Mouse (Mus musculus) neural tube, embryonic 12.5 days (tissue): ENCODE data around the gene Sowahc. TPM values are rescaled to one million over a fixed set of nuclear protein-coding genes. Genes with fewer than 3 reads are reported as not detected.

Experiments
- ATAC-seq: fragments of 200-750 bp; cut with Nextera tagmentation; 2 replicates; pipeline ENCODE4 v1.8.0; 2017; ENCODE audit warnings: low read depth, mild to moderate bottlenecking, moderate TSS enrichment, moderate library complexity; ENCODE audit not compliant: low FRiP score
- H3K27ac ChIP-seq: fragments of 300-500 bp; sonication (generic); 2 replicates; pipeline ENCODE4 v1.5.1; 2016
- H3K27me3 ChIP-seq: fragments of 300-500 bp; sonication (generic); replicated peaks from 2 replicates; pipeline ENCODE4 v1.6.1; 2016; ENCODE audit warnings: mild to moderate bottlenecking
- H3K36me3 ChIP-seq: fragments of 300-500 bp; sonication (generic); 2 replicates; pipeline ENCODE4 v1.6.1; 2016; ENCODE audit warnings: mild to moderate bottlenecking
- H3K4me1 ChIP-seq: fragments of 300-500 bp; sonication (generic); 2 replicates; pipeline ENCODE4 v1.6.1; 2016
- H3K4me2 ChIP-seq: fragments of 300-500 bp; sonication (generic); replicated peaks from 2 replicates; pipeline ENCODE4 v1.6.1; 2016; ENCODE audit warnings: mild to moderate bottlenecking
- H3K4me3 ChIP-seq: fragments of 300-500 bp; sonication (generic); 2 replicates; pipeline ENCODE4 v1.5.1; 2016
- H3K9ac ChIP-seq: fragments of 300-500 bp; sonication (generic); 2 replicates; pipeline ENCODE4 v1.6.1; 2016; ENCODE audit warnings: mild to moderate bottlenecking
- H3K9me3 ChIP-seq: fragments of 300-500 bp; sonication (generic); 2 replicates; pipeline ENCODE4 v1.6.1; 2016; ENCODE audit warnings: mild to moderate bottlenecking
- WGBS: fragments of 180-500 bp; shearing (Covaris S2); methylation state at CpG from one replicate; pipeline ENCODE4 v1.1.7; 2016; 5-methylcytosine and 5-hydroxymethylcytosine counted together
- polyA plus RNA-seq: library from polyadenylated mRNA; unstranded; fragments of >200 nt; fragmentation: Nextera tagmentation; extraction: Ambion mirVana; gene quantifications from 2 replicates; pipeline ENCODE4 v1.2.1, GENCODE M21; 2016

Sowahc gene
- polyA plus RNA-seq, 1 experiment from 2014 or later = 17.7 TPM

- Histone ChIP-seq H3K4me1 (no peaks in the 10 kb centered on the region), H3K36me3 (no peaks in the 10 kb centered on the region), H3K27me3 (no peaks in the 10 kb centered on the region), H3K4me2 (no peak overlapping the region), H3K27ac (no peak overlapping the region), H3K4me3 (no peak overlapping the region), H3K9ac (no peak overlapping the region), H3K9me3 (no peaks in the 10 kb centered on the region)
- WGBS = 82% methylated on average over 4 of the region's 4 CpGs
- no peak for ATAC-seq
These were observed 7.6 kb downstream of the Sowahc start for GRCm38 (mm10) chr10:59229205-59229820.

GRCm38 (mm10) chr10:59235227-59235626, 13.5 kb downstream of the Sowahc start:
- Histone ChIP-seq H3K4me3 (no peak overlapping the region), H3K9me3 (no peaks in the 10 kb centered on the region), H3K27ac (no peak overlapping the region), H3K36me3 (no peaks in the 10 kb centered on the region), H3K4me2 (no peak overlapping the region), H3K4me1 (no peaks in the 10 kb centered on the region), H3K27me3 (no peaks in the 10 kb centered on the region), H3K9ac (no peak overlapping the region)
- no peak for ATAC-seq
- 87% methylated on average over 2 of the region's 2 CpGs for WGBS

- no peaks in the 10 kb centered on the region for H3K36me3 ChIP-seq
- H3K9me3 ChIP-seq = no peaks in the 10 kb centered on the region
- H3K4me2 ChIP-seq = no peak overlapping the region
- no peak for ATAC-seq
- no peak overlapping the region for H3K4me3 ChIP-seq
- H3K27ac ChIP-seq = no peak overlapping the region
- WGBS = 59% methylated on average over 4 of the region's 4 CpGs
- no peaks in the 10 kb centered on the region for H3K27me3 ChIP-seq
- H3K4me1 ChIP-seq = no peaks in the 10 kb centered on the region
- H3K9ac ChIP-seq = no peak overlapping the region
These were observed 14.1 kb downstream of the Sowahc start for GRCm38 (mm10) chr10:59235847-59236246.

- Histone ChIP-seq H3K4me2 (no peak overlapping the region), H3K4me1 (no peaks in the 10 kb centered on the region), H3K9ac (no peak overlapping the region), H3K9me3 (no peaks in the 10 kb centered on the region), H3K36me3 (no peaks in the 10 kb centered on the region), H3K27ac (no peak overlapping the region), H3K27me3 (no peaks in the 10 kb centered on the region), H3K4me3 (no peak overlapping the region)
- 88% methylated on average over 6 of the region's 6 CpGs for WGBS
- ATAC-seq = no peak
These were observed 14.7 kb downstream of the Sowahc start for GRCm38 (mm10) chr10:59236486-59236885.

- no peak overlapping the region for H3K4me2 ChIP-seq
- no peak overlapping the region for H3K4me3 ChIP-seq
- no peak overlapping the region for H3K9ac ChIP-seq
- no peak overlapping the region for H3K27ac ChIP-seq
- no peaks in the 10 kb centered on the region for H3K9me3 ChIP-seq
- H3K4me1 ChIP-seq = no peaks in the 10 kb centered on the region; the same call in 1 of the 2 replicates
- ATAC-seq = no peak
- no peaks in the 10 kb centered on the region for H3K27me3 ChIP-seq
- H3K36me3 ChIP-seq = no peaks in the 10 kb centered on the region
- WGBS = 43% methylated on average over 3 of the region's 3 CpGs
These were observed 16.0 kb downstream of the Sowahc start for GRCm38 (mm10) chr10:59237757-59238156.

- no peaks in the 10 kb centered on the region; the same call in 1 of the 2 replicates for H3K4me1 ChIP-seq
- no peaks in the 10 kb centered on the region for H3K27me3 ChIP-seq
- H3K4me2 ChIP-seq = no peak overlapping the region
- ATAC-seq = no peak
- no peaks in the 10 kb centered on the region for H3K9me3 ChIP-seq
- 70% methylated on average over 3 of the region's 3 CpGs for WGBS
- no peaks in the 10 kb centered on the region for H3K36me3 ChIP-seq
- no peak overlapping the region for H3K9ac ChIP-seq
- H3K4me3 ChIP-seq = no peak overlapping the region
- no peak overlapping the region for H3K27ac ChIP-seq
These were observed 19.4 kb downstream of the Sowahc start for GRCm38 (mm10) chr10:59241141-59241541.

GRCm38 (mm10) chr10:59249531-59249930, 27.8 kb downstream of the Sowahc start:
- no peak for ATAC-seq
- WGBS = 80% methylated on average over 3 of the region's 3 CpGs
- H3K9ac ChIP-seq = no peak overlapping the region
- no peaks in the 10 kb centered on the region for H3K4me1 ChIP-seq
- H3K27ac ChIP-seq = no peak overlapping the region
- no peaks in the 10 kb centered on the region for H3K9me3 ChIP-seq
- H3K4me3 ChIP-seq = no peak overlapping the region
- no peak overlapping the region for H3K4me2 ChIP-seq
- H3K27me3 ChIP-seq = no peaks in the 10 kb centered on the region
- H3K36me3 ChIP-seq = no peaks in the 10 kb centered on the region

- Histone ChIP-seq H3K9me3 (no peaks in the 10 kb centered on the region), H3K4me1 (no peaks in the 10 kb centered on the region), H3K27me3 (no peaks in the 10 kb centered on the region), H3K36me3 (no peaks in the 10 kb centered on the region), H3K27ac (no peak overlapping the region), H3K4me2 (no peak overlapping the region), H3K9ac (no peak overlapping the region), H3K4me3 (no peak overlapping the region)
- WGBS = 95% methylated on average over 2 of the region's 2 CpGs
- no peak for ATAC-seq
These were observed 28.9 kb downstream of the Sowahc start for GRCm38 (mm10) chr10:59250679-59251078.

GRCm38 (mm10) chr10:59251980-59252379, 30.2 kb downstream of the Sowahc start:
- ATAC-seq = no peak
- H3K9me3 ChIP-seq = no peaks in the 10 kb centered on the region
- H3K9ac ChIP-seq = no peak overlapping the region
- no peaks in the 10 kb centered on the region for H3K4me1 ChIP-seq
- no peak overlapping the region for H3K4me2 ChIP-seq
- H3K4me3 ChIP-seq = no peak overlapping the region
- H3K36me3 ChIP-seq = no peaks in the 10 kb centered on the region
- no peak overlapping the region for H3K27ac ChIP-seq
- WGBS = 89% methylated on average over 2 of the region's 2 CpGs
- no peaks in the 10 kb centered on the region for H3K27me3 ChIP-seq

GRCm38 (mm10) chr10:59252396-59252795, 30.6 kb downstream of the Sowahc start:
- H3K4me2 ChIP-seq = no peak overlapping the region
- no peak overlapping the region for H3K4me3 ChIP-seq
- H3K27ac ChIP-seq = no peak overlapping the region
- H3K4me1 ChIP-seq = no peaks in the 10 kb centered on the region
- H3K36me3 ChIP-seq = no peaks in the 10 kb centered on the region
- no peak overlapping the region for H3K9ac ChIP-seq
- 84% methylated on average over 8 of the region's 8 CpGs for WGBS
- no peak for ATAC-seq
- no peaks in the 10 kb centered on the region for H3K27me3 ChIP-seq
- no peaks in the 10 kb centered on the region for H3K9me3 ChIP-seq

- H3K27me3 ChIP-seq = no peaks in the 10 kb centered on the region
- no peaks in the 10 kb centered on the region for H3K36me3 ChIP-seq
- no peak overlapping the region for H3K9ac ChIP-seq
- no peak overlapping the region for H3K4me3 ChIP-seq
- no peaks in the 10 kb centered on the region for H3K9me3 ChIP-seq
- H3K4me1 ChIP-seq = no peaks in the 10 kb centered on the region
- no peak overlapping the region for H3K4me2 ChIP-seq
- WGBS = 75% methylated on average over 8 of the region's 8 CpGs
- no peak for ATAC-seq
- H3K27ac ChIP-seq = no peak overlapping the region
These were observed 31.9 kb downstream of the Sowahc start for GRCm38 (mm10) chr10:59253541-59254079.

GRCm38 (mm10) chr10:59256533-59256932, 34.8 kb downstream of the Sowahc start:
- 95% methylated on average over 2 of the region's 2 CpGs for WGBS
- no peak overlapping the region for H3K9ac ChIP-seq
- no peaks in the 10 kb centered on the region for H3K9me3 ChIP-seq
- no peak overlapping the region for H3K27ac ChIP-seq
- H3K4me1 ChIP-seq = no peaks in the 10 kb centered on the region
- ATAC-seq = no peak
- H3K36me3 ChIP-seq = no peaks in the 10 kb centered on the region
- H3K27me3 ChIP-seq = no peaks in the 10 kb centered on the region
- no peak overlapping the region for H3K4me2 ChIP-seq
- H3K4me3 ChIP-seq = no peak overlapping the region

- Histone ChIP-seq H3K36me3 (no peaks in the 10 kb centered on the region), H3K4me3 (no peak overlapping the region), H3K4me1 (no peaks in the 10 kb centered on the region), H3K27ac (no peak overlapping the region), H3K27me3 (no peaks in the 10 kb centered on the region), H3K9ac (no peak overlapping the region), H3K9me3 (no peaks in the 10 kb centered on the region), H3K4me2 (no peak overlapping the region)
- WGBS = 90% methylated on average over 6 of the region's 6 CpGs
- no peak for ATAC-seq
These were observed 37.8 kb downstream of the Sowahc start for GRCm38 (mm10) chr10:59259572-59259971.
